Mouse (Mus musculus): ENCODE data around the gene Maml3. TPM values are rescaled to one million over a fixed set of nuclear protein-coding genes. Genes with fewer than 3 reads are reported as not detected.

The Maml3 gene
- total and polyA plus RNA-seq, 3 experiments, result 0.81 to 1.8 (median 0.98) TPM

DNA sequence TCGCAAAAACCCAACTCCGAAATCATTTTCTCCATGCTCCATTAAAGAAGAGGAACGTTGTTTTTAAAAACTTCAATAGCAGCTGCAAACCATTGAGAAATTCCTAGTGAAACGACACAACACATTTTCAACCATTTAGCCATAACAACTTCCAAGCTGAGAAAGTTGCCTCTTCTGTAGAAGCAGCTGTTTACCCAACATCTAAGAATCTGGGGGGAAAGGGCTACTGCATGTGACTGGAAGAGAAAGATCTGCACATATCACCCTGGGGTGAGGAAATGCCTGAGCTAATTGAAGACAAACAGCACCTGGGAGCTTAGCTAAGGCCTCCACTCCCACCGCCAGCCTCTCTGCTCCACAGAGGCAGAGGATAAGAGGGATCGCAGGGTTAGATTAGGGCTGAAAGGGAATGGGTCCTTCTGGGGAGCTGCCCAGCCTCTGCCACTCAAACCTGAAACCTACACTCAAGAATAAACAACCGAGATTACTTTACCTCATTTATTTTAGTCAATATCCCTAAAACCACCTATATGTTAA, 13.5 kb downstream of the Maml3 start:
- Histone ChIP-seq H3K9ac (ENCODE audit: insufficient read depth, low read depth) (no peak overlapping the region), H3K27me3 (replicated peaks) (no peaks in the 10 kb centered on the region), H3K79me2 (replicated peaks; ENCODE audit: control insufficient read depth, extremely low read depth, insufficient read depth, poor library complexity, severe bottlenecking) (no peaks in the 10 kb centered on the region), H3K4me3 (replicated peaks in 1 of 3; ENCODE audit: low read depth in 2 of 3, low read length in 2 of 3, poor library complexity in 1 of 3) (no peak overlapping the region), H3K36me3 (replicated peaks in 1 of 2; ENCODE audit: control insufficient read depth in 1 of 2, insufficient read depth in 1 of 2, low read length in 1 of 2) (no peaks in the 10 kb centered on the region), H3K4me2 (ENCODE audit: insufficient read depth, low read depth, poor library complexity, severe bottlenecking) (no peak overlapping the region), H3K9me3 (replicated peaks; ENCODE audit: low read length) (no peaks in the 10 kb centered on the region), H3K27ac (ENCODE audit: insufficient read depth, low read depth) (no peak overlapping the region), H3K4me1 (ENCODE audit: control insufficient read depth in 1 of 2, insufficient read depth in 2 of 2) (0 out of 4 replicates have a peak, but pooled peaks cover 2 to 4% of the 10 kb centered on the region in 2 experiments)
- in situ Hi-C loops (cut with MboI; ENCODE audit: low pct_ligation_motif_present, low pct_unique_long_range_greater_than_20kb, low sequenced_read_pairs) (no loop called here), dilution Hi-C loops (cut with MboI; ENCODE audit: extremely low pct_ligation_motif_present, extremely low pct_unique_long_range_greater_than_20kb, low sequenced_read_pairs) (no loop called here)
- DNase-seq (ENCODE audit: extremely low read depth), result no peak
- TF ChIP-seq IRF4 (IDR thresholded peaks at IDR 0.05; ENCODE audit: low read depth, low read length) (no peak), HCFC1 (IDR thresholded peaks at IDR 0.05; ENCODE audit: low read depth, low read length) (no peak), RCOR1 (conservative IDR thresholded peaks at IDR 0.05; ENCODE audit: low read depth, low read length) (no peak), CHD1 (IDR thresholded peaks at IDR 0.05; ENCODE audit: low read depth, low read length) (no peak), GABPA (IDR thresholded peaks at IDR 0.05; ENCODE audit: insufficient replicate concordance, low read depth, low read length) (no peak), ZKSCAN1 (IDR thresholded peaks at IDR 0.05; ENCODE audit: borderline replicate concordance, low read depth, low read length) (no peak), MYC (IDR thresholded peaks at IDR 0.05; ENCODE audit: low read depth, low read length) (no peak), JUN (IDR thresholded peaks at IDR 0.05; ENCODE audit: insufficient read depth, low read depth, low read length) (no peak), ZMIZ1 (IDR thresholded peaks at IDR 0.05; ENCODE audit: low read depth, low read length) (no peak), MAZ (IDR thresholded peaks at IDR 0.05; ENCODE audit: low read depth, low read length) (no peak), RAD21 (IDR thresholded peaks at IDR 0.05; ENCODE audit: low read depth, low read length) (no peak), NRF1 (IDR thresholded peaks at IDR 0.05; ENCODE audit: low read depth, low read length) (no peak)

DNA sequence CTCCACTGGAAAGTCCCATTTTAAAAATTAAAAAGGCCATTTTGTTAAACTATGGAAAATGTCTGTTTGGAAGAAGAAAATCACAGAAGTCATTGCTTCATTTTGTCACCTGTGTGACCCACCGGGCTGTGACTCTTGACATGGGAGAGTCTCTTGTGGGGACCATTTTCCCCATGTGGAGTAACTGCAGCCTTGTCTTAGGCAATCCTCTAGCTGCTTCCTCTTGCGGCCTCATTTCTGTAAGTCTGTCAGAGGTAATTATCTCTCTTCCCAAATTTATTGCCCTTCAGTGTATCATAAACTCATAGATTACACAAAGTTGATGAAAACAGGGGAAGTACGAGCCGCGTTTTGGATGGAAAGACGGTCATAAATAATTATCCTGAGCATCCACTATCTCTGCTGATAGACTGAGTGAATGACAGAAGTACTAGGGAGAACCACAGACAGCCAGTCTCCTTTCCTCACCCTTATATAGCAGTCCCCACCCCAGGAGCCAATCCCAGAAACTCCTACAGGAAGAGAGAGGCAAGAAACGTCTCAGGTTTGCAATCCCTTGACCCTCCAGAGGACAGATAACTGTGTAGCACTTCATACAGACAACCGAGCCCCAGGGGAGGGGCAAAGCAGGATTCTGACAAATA, 14.5 kb downstream of the Maml3 start:
- Histone ChIP-seq H3K27me3 (replicated peaks) (no peaks in the 10 kb centered on the region), H3K27ac (ENCODE audit: insufficient read depth, low read depth) (no peak overlapping the region), H3K4me1 (ENCODE audit: control insufficient read depth in 1 of 2, insufficient read depth in 2 of 2) (0 out of 4 replicates have a peak, but pooled peaks cover 1 to 4% of the 10 kb centered on the region in 2 experiments), H3K9ac (ENCODE audit: insufficient read depth, low read depth) (no peak overlapping the region), H3K4me3 (replicated peaks in 1 of 3; ENCODE audit: low read depth in 2 of 3, low read length in 2 of 3, poor library complexity in 1 of 3) (no peak overlapping the region), H3K79me2 (replicated peaks; ENCODE audit: control insufficient read depth, extremely low read depth, insufficient read depth, poor library complexity, severe bottlenecking) (no peaks in the 10 kb centered on the region), H3K9me3 (replicated peaks; ENCODE audit: low read length) (no peaks in the 10 kb centered on the region), H3K36me3 (replicated peaks in 1 of 2; ENCODE audit: control insufficient read depth in 1 of 2, insufficient read depth in 1 of 2, low read length in 1 of 2) (no peaks in the 10 kb centered on the region), H3K4me2 (ENCODE audit: insufficient read depth, low read depth, poor library complexity, severe bottlenecking) (no peak overlapping the region)
- no peak for DNase-seq (ENCODE audit: extremely low read depth)
- in situ Hi-C loops (cut with MboI; ENCODE audit: low pct_ligation_motif_present, low pct_unique_long_range_greater_than_20kb, low sequenced_read_pairs), result no loop called here
- dilution Hi-C loops (cut with MboI; ENCODE audit: extremely low pct_ligation_motif_present, extremely low pct_unique_long_range_greater_than_20kb, low sequenced_read_pairs), result no loop called here
- no peak for TF ChIP-seq TCF12 (IDR thresholded peaks at IDR 0.05; ENCODE audit: low read depth, low read length)
- TF ChIP-seq MYC (IDR thresholded peaks at IDR 0.05; ENCODE audit: low read depth, low read length), result no peak
- no peak for TF ChIP-seq UBTF (IDR thresholded peaks at IDR 0.05; ENCODE audit: low read depth, low read length)
- no peak for TF ChIP-seq JUND (conservative IDR thresholded peaks at IDR 0.05; ENCODE audit: low read depth, low read length)
- TF ChIP-seq POLR2A (IDR thresholded peaks at IDR 0.05; ENCODE audit: low read depth, low read length), result no peak
- TF ChIP-seq SIN3A (IDR thresholded peaks at IDR 0.05; ENCODE audit: low read length), result no peak
- TF ChIP-seq BHLHE40 (IDR thresholded peaks at IDR 0.05; ENCODE audit: low read depth, low read length), result no peak
- TF ChIP-seq MXI1 (IDR thresholded peaks at IDR 0.05; ENCODE audit: low read depth, low read length), result no peak
- no peak for TF ChIP-seq GABPA (IDR thresholded peaks at IDR 0.05; ENCODE audit: insufficient replicate concordance, low read depth, low read length)
- no peak for TF ChIP-seq MAFK (IDR thresholded peaks at IDR 0.05; ENCODE audit: insufficient replicate concordance, low read length)
- no peak for TF ChIP-seq TBP (conservative IDR thresholded peaks at IDR 0.05; ENCODE audit: low read depth, low read length)
- no peak for TF ChIP-seq CHD1 (IDR thresholded peaks at IDR 0.05; ENCODE audit: low read depth, low read length)
- no peak for TF ChIP-seq POLR2AphosphoS2 (IDR thresholded peaks at IDR 0.05; ENCODE audit: low read depth, low read length)
- TF ChIP-seq ZMIZ1 (IDR thresholded peaks at IDR 0.05; ENCODE audit: low read depth, low read length), result no peak
- TF ChIP-seq ZC3H11A (IDR thresholded peaks at IDR 0.05; ENCODE audit: low read depth, low read length), result no peak

Data from CH12.LX (cell line).